Mouse (Mus musculus): ENCODE results near the gene Rpl19.

Gene Rpl19

DNA sequence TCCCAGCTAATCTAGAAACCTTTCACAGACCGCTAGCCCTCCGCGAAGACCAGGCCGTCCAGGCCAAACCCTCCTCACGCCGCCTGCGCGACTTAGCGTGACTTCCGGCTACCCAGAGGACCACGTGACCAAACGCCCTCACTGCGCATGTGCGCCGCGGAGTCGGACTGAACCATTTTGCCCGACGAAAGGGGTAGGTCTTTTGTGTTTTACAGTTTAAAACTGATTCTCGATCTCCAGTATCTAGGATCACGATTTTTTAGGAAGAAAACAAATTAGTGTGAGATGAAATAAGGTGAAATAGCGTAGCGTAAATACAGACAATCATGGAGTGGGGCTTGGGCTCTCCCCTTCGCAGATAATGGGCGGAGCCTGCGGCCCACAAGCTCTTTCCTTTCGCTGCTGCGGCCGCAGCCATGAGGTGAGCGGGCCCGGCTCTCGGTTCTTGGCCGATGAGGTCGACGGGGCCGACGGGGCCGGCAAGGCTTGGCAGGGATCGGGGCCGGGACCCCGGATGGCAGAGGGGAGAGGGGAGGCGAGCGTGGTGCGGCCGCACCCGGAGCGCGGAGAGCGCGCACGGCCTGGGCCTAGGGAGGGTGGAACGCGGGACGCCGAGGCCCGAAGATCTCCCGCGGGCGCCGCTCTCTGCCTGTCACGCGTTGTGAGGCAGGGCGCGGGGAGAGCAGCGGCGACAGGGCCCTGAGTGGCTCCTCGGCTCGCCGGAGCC, at the start of gene Rpl19:
TSS of gene Rpl19 (plus strand) at position 141 of the 727 bp plus-strand sequence.
- DNase-seq = peak; percentile 95

DNA sequence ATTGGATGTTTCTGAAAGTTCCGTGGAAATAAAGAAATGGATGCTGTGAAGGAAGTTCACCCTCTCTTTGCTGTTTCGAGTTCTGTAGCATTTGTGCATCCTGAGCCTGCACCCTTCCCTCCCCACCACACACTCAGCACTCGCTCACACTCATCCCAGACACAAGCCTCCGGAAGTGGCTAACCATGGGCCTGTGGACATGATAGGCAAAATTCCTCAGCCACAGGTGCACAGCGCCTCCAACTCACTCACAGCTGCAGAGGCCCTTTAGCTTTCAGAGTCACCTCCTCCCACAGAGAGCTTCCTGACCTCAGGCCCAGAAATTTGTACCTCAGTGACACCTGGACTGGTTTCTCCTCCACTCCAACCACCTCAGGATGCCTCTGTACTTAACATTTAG, 48.7 kb upstream of the Rpl19 start:
- DNase-seq = no peak

DNA sequence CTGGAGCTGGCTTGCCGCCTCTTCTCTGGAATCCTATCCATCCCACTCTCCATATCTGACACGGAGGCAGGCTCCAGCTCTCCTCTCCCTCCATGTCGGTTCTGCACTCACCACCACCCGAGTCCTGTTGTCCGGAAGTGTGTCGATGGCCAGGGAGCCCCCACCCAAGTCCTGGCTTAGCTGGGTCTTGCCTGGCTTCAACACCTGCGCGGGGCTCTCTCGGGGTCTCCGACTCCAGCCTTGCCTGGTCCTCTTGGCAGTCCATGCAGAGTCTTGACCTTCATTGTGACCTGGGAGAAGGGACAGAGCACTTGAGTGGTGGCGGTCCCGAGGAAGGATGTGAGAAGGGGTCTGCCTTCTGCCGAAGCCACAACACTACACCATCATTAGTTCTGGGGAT, 48.1 kb upstream of the Rpl19 start:
- no peak for DNase-seq

DNA sequence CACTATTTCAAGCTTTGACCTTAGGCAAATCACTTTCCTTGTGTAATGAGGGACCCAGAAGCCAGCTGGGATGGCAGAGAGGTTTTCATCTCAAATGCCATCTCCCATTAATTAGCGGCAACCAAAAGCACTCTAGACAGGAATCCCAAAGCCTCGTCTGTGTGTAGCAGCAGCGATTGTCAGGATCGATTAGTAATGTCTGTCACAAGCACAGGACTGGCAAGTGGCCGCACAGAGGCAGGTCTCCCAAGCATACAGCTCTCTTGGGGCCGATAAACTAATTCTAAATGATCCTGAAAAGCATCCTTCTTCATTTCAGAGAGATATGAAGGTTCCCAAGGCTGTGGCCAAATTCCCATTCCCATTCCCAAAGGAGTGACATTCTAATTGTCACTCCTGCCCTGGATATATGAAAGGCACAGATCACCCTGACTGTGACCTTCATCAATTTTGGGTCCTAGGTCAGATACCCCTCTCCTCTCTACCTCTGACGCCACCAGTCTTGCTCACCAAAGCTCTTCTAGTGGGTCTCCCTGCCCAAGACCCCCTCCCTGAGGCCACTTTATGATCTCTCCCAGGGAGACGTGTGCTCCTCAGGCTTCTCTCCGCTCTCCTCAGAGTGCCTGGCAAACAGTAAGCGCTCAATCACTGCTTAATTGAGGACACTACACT, 46.5 kb upstream of the Rpl19 start:
- no peak for DNase-seq

DNA sequence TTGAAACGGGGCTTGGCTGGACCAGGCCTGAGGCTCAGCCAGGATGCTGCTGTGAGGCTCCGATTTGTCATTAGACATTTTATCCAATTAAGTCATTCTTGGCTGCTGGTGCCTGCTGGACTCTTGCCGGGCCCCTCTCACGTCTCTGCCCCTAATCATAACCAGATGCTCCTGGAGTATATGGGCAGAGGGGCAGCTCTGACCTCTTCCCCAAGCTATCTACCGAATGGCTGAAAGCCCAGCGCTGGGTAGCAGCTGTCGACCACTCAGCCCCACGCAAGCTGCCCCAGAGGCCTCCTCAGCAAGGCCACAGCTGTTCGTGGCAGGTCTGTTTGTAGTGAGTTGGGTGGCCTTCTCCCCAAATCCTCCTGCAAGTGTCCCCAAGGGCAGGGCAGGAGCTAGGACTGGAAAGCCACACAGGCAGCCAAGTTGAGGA, 46.0 kb upstream of the Rpl19 start:
- DNase-seq = no peak

DNA sequence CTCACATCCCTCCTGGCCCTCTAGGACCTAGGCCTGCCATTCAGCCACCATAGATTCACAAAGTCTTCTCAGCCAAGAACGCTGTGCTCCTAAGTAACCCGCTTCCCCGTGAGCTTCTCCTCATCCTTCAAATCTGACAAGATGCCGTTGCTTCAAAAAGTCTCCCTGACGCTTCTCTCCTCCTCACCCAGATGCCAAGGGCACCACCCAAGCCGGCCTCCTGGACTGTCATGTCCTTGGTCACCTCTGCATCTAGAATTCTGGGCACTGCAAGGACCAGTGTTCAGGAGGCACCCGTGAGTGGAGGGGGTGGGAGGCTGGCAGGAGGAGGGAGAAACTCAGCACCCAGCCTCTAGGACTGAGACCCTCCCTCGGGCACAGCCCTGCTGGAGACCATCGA, 43.8 kb upstream of the Rpl19 start:
- DNase-seq = no peak

DNA sequence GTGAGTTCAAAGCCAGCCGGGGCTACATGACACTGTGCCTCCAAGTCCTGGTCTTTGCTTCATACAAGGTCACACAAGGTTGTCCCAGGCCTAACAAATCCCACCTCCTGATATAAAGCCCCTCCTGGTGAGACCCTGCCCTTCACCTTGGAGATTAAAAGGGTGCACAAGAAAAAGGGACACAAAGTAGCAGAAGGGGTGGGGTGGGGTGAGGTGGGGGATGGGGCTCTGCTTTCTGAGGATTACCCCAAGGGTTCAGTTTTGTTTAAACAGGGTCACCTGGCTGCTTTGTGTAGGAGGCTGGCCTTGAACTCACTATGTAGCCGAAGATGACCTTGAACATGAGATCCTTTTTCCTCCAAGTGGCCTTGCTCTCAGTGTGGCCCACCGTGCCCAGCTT, 43.0 kb upstream of the Rpl19 start:
- no peak for DNase-seq

DNA sequence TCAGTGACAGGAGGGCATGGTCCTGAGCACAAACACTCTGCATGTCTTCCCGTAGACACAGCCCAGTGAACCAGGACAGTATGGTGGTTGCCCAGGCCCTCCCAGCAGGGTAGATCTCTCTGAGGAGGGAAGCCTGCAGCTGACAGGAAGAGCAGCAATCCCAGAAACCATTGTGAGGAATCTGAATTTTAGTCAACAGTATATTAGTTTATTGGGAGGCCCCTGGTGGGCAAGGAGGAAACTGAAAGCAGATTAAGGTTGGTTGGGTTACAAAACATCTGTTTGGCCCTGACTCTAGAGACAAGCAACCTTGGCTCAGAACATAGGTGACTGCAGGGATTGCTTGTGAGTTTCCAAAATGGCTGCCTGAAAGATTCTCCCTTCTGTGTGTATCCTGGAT, 42.5 kb upstream of the Rpl19 start:
- DNase-seq = no peak

DNA sequence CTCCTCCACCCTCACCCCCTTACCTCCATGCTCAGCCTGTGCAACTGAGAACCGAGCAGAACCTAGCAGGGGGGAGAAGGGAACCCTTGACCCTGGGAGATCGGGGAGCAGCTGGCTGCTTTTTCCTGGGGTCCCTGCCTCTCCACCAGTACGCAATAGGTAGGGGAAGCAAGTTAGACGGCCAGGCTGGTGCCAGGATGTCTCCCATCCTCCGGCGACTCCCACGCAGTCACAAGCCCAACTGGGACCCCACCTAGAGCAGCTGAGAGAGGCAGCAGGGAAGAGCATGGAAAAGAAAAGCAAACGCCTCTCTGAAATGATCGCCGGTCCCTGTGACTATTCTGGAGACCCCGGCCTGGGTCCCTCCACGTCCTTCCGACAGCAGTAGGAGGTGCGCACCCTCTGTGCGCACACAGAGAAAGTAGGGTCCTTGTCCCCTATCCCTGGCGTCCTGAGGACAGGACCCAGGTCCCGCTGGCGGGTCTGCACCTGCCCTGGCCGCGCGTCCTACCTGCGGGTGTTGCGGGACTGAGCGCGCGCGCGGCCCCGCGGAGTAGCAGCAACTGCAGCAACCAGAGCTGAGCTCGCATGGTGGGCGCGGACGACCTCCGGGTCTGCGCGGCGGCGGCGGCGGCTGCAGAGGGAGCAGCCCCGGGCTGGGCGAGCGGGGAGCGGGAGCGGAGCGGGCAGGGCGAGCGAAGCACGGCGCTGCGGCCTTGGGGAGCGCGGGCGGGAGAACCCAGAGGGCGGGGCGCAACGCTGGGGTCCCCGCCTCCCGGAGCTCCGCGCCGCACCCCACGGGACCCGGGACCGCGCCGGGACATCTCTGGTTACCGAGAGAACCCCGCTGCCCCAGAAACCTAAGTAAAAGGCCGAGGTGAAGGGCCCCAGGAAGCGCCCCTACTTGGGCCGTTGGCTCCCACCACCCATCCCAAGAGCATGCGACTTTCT, 40.5 kb upstream of the Rpl19 start, which contains the start of gene Plxdc1:
TSS of gene Plxdc1 (minus strand) at position 718 of the 951 bp plus-strand sequence.
- DNase-seq = peak; percentile 51

DNA sequence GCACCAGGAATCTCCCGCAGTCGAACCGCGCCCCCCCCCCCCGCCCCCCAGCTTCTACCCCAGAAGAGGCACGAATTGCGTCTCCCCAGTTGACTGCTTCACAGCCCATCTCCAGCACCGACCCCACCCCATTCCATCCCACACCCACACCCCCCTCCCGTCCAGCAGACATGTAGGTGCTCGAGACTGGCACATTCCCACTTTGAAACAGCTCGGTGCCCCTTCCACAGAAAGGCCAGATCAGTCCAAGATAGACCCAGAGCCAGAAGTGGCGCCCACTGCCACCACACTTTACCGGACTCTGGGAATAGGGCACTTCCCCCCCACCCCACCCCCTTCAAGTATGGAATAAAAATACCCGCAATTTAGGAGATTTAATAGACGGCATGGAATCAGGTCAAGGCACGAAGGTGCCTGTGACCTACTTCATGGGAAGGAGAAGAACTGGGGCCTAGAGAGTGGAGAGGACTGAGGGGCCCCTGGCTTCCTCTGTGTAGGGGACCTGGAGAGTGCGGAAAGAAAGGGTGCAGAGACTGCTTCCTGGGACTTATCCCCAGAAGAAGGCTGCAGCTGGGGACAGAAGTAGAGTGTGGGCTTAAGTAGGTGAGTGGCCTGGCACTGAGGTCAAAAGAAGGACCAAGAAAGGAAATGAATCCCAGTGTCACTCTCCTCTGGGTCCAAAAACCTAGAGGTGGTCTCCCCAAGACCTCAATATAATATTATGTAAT, 39.6 kb upstream of the Rpl19 start:
- no peak for DNase-seq

DNA sequence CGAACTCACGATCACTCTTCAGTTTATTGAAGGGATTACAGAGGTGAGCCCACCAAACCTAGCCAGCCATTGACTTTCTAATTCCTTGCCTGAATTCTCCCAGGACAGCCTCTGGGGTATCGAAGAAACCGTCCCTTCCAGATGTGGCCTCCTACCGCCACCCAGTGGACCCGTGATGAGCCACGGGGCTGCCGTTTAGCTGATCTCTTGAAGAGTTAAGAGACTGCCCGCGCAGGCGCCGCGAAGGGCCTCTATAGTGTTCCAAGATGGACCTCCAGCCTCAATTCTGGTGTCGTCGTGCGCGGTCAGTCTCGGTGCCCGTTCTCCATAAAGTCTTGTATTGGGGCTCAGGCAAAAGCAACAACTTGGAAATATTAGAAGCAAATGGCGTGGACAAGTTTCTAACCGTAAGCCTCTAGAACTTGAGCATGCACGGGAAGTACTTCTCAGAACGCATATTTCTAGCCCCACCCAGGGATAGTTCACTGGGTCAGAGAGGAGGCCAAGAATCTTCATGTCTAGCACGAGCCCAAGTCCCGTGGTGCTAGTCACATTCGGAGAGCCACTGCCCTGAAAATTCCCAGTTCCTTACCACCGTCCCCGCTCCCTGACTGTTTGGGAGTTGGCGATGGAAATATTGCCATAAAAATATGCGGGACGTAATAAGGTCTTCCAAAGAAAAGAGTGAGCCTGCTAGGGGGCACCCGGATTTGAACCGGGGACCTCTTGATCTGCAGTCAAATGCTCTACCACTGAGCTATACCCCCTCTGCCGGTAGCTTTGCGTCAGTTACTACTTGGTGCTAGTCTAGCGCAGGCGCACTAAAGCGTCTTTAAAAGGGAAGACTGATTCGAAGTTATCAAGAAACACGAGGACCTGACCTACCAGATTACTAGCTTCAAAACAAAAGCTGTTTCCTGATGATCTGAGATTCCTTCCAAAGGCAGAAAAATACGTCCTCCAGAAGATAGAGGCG, 38.7 kb upstream of the Rpl19 start:
- DNase-seq = peak; percentile 95

DNA sequence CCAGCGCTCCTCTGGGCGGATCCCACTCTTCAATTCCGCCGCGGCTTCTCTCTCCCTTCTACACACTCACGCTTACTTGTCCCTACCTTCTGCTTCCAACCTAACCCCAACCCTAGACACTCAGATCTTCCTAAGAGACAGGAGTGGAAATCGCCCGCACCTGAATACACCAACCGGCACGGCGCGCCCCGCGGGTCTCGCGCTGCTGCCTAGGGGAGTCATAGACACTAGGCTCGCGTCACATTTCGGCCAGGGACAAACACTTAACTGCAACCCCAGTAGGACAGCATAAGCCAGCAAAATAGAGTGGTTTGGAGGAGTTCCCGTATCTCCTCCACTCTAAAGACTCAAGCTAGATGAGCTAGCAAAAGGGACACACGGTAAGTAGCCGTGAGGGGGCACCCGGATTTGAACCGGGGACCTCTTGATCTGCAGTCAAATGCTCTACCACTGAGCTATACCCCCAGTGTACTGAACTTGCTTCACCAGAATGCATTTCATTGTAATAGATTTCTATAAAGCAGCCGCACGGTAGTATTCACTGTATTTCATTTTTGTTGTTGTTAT, 37.9 kb upstream of the Rpl19 start:
- peak; percentile 92 for DNase-seq

DNA sequence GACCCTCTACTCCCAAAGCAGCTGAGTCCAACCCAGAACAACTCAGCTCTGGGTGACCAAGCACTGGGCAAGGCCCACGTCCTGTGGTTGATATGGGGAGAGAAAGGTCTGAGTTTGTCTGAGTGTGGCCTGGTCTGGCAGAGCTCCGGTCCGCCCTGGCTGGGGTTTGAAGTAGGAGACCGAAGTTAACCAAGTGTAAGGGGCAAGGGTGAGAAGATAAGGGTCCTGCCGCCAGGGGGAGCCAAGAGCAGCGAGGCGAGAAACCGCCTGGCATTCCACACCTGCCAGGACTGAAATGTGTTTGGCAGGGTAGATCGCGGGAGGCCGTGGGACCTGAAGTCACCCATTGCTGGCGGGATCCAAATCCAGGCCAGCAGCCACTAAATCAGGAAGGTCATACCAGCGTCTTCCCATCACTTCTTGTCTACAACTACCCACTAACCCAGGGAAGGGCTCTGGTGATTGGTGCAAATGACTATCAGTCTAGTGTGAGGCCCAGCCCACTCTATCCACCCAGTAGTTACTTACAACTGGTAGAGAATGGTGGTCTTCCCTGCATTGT, 31.9 kb upstream of the Rpl19 start:
- DNase-seq = peak; percentile 83

DNA sequence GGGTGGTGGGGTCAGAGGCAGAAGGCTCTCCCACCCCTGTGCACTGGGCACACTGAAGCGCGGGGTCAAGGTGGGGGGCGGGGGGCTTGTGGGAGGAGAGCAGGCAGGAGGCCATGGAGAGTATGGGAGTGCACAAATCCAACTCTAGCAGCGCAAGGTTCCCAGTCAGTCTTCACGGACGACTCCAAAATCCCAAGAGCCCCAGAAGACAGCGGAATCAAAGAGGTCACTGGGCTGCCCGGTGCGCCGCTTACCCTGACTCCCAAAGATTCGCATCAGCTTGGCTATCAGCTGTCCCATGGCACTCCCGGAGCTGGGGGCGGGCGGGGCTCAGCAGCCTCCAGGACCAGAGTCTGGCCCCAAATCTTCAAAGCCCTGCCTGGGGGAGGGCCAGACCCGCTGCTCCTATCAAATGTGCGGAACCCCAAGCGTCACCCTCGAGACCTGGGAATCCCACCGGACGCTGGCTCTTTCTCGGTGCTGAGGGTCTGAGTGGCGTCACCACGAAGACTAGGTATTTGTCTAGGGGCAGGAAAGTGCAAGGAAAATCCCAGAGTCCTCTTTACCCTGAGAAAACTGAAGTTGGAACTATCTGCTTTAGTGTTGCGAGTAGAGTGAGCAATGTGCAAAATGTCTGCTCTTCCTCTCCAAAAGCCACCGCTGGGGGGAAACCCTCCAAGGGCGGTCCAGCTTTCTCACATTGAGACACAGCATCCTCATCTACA, 30.8 kb upstream of the Rpl19 start, which contains the start of gene Arl5c:
TSS of gene Arl5c (minus strand) at position 618 of the 725 bp plus-strand sequence.
- peak; percentile 56 for DNase-seq

DNA sequence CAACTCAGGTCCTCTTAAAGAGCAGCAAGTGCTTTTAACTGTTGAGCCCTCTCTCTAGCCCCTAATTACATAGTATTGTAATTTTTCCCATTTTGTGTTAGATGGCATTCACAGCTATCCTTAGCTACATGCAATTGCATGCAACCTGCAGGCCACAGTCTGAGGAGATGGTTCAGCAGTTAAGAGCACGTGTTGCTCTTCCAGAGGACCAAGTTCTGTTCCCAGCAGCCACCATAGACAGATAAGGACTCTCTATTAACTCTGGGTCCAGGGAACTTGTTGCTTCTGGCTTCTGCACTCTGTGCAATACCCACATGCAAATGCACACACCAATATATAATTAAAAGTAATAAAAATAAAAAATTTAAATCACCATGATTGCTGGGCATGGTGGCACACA, 29.8 kb upstream of the Rpl19 start:
- DNase-seq = no peak

DNA sequence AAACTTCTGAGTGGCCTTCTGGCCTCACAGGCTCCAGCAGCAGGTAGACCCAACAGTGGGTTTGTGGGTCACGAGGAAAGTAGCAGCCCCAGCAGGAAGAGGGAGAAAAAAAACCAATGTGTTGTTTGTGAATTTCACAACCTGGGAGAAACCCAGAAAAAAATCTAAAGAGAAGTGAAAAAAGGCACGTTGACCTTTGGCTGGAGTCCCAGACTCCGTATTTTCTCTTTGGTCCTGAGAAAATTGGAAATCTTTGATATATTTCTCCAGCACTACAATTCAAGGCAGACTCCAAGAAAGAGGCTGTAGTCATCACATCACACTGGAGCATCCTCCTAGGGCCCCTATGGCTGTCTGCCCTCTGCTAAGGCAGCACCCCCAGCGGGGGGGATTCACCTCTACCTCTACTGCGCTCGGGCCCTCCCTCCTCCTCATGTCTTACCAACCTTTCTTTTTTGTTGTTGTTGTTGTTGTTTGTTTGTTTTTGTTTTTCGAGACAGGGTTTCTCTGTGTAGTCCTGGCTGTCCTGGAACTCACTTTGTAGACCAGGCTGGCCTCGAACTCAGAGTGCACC, 29.0 kb upstream of the Rpl19 start:
- no peak for DNase-seq

DNA sequence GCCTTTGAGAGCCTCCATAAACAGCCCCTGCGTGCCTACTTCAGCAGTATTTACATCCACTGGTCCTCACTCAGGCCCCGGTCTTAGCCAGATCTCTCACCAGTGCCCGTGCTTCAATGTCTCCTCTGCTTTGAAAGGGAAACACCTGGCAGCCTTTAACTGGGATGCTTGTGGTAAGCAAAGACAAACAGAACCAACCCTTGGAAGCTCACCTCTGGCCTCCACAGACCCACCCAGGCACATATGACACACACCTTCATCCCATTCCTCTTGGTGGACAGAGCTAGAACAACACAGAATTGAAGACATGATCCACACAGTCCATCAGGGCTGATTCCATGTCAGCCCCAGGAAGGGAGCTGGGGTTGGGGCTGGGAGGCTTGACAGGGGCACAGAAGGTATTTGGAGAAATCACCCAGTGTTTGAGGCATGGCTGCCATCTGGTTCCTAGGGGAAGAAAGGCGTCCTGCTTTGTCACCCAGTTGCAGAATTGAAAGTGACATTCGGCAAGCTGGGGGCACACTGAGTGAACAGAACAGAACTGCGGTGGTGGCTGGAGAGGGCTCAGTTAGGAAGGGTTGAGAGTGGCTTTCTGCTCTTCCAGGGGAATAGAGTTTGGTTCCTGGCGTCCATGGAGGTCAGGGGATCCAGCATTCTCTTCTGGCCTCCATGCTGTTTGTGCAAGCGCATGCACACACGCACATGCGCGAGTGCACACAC, 28.3 kb upstream of the Rpl19 start:
- DNase-seq = no peak

DNA sequence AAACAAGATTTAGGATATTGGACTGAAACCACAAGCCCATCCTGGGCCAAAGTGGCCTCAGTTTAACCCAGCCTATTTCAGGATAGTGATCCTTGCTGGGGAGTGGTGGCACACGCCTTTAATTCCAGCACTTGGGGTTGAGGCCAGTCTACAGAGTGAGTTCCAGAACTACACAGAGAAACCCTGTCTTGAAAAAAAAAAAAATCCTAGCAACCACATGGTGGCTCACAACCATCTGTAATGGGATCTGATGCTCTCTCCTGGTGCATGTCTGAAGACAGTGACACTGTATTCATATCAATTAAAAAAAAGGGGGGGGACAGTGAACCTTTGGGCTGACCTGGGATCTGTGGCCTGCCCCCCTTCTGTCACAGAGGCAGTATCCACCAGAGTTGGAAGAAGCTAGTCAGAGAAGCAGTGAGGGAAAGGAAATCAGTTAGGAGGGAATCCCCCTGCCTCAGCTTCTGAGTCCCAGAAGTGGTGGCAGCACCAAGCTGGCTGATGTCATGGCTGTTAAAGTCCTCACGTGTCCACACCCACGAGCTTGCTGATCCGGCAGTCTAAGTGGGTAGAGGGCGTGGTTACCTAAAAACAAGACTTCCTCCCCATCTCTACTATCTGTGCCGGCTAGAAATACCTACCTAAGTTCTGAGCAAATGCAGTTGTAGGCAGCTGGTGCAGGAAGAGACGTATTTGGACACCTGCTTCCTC, 27.5 kb upstream of the Rpl19 start:
- DNase-seq = no peak

Measured in kidney, postnatal 14 days (tissue).